In genomic region chr12:84698319-84699081, GRCm38 (mm10) we compare ENCODE assay signal across 8 mouse cellular contexts. TPM values are rescaled to one million over a fixed set of nuclear protein-coding genes. Genes with fewer than 3 reads are reported as not detected.
DNase-seq lines count a peak whose midpoint lies in the region; ATAC-seq and TF ChIP-seq lines count a peak whose summit lies in the region.

Gene Syndig1l (minus strand): TSS chr12:84698831.

- H3K4me1 ChIP-seq in kidney, adult 2 months (ENCODE audit: control insufficient read depth, insufficient read depth, low read length), result no peaks in the 10 kb centered on the region
- peaks cover 9% of the 10 kb centered on the region; the same call in 1 of the 2 replicates for H3K4me1 ChIP-seq in liver, embryonic 12.5 days
- H3K4me1 ChIP-seq in stomach, embryonic 16.5 days (ENCODE audit: control insufficient read depth, insufficient read depth, low read length), result no peaks in the 10 kb centered on the region

- DNase-seq in cerebellum, adult 9-10 months, result no peak
- DNase-seq in embryo, embryonic 11.5 days (ENCODE audit: low read depth, low spot score), result peak; percentile 48
- DNase-seq in heart, adult 8-10 months (ENCODE audit: low spot score), result peak; percentile 10
- peak; percentile 58 for DNase-seq in kidney, adult 2 months
- DNase-seq in naive thymus-derived CD4-positive, alpha-beta T cell, adult 2 months (ENCODE audit: low read depth), result peak; percentile 32

- TF ChIP-seq POLR2A in kidney, adult 2 months (IDR thresholded peaks at IDR 0.05; ENCODE audit: low read depth, low read length), result no peak

- H3K36me3 ChIP-seq in kidney, adult 2 months (ENCODE audit: control insufficient read depth, insufficient read depth, low read length), result no peaks in the 10 kb centered on the region
- no peaks in the 10 kb centered on the region for H3K36me3 ChIP-seq in liver, embryonic 12.5 days
- no peaks in the 10 kb centered on the region for H3K36me3 ChIP-seq in stomach, embryonic 16.5 days (ENCODE audit: control insufficient read depth, insufficient read depth, low read length)

- peak; percentile 58; the same call in 1 of the 2 replicates for ATAC-seq in cerebellum, adult (ENCODE audit: insufficient number of reproducible peaks, low FRiP score, low TSS enrichment)
- peak; percentile 51 for ATAC-seq in liver, embryonic 12.5 days
- peak; percentile 78; the same call in 1 of the 2 replicates for ATAC-seq in stomach, embryonic 16.5 days (ENCODE audit: insufficient read depth, low FRiP score)

- H3K27ac ChIP-seq in kidney, adult 2 months (ENCODE audit: insufficient read depth, low read depth, low read length), result no peak within 1 kb of the TSS
- H3K27ac ChIP-seq in liver, embryonic 12.5 days, result no peak within 1 kb of the TSS
- no peak within 1 kb of the TSS for H3K27ac ChIP-seq in stomach, embryonic 16.5 days (ENCODE audit: low read length)

- no peaks in the 10 kb centered on the region for H3K9me3 ChIP-seq in liver, embryonic 12.5 days (replicated peaks)
- no peaks in the 10 kb centered on the region for H3K9me3 ChIP-seq in stomach, embryonic 16.5 days (replicated peaks; ENCODE audit: control insufficient read depth, low read length)

- H3K9ac ChIP-seq in liver, embryonic 12.5 days, result no peak within 1 kb of the TSS
- no peak within 1 kb of the TSS for H3K9ac ChIP-seq in stomach, embryonic 16.5 days (ENCODE audit: low read length)

- no peak for TF ChIP-seq CTCF in kidney, adult 2 months (conservative IDR thresholded peaks at IDR 0.05; ENCODE audit: insufficient read depth, insufficient read length, low read depth, low read length)

- peak within 1 kb of the TSS; percentile 88 for H3K4me2 ChIP-seq in liver, embryonic 12.5 days
- peak within 1 kb of the TSS; percentile 96 for H3K4me2 ChIP-seq in stomach, embryonic 16.5 days (ENCODE audit: low read depth, low read length)

- 1% methylated on average over 79 of the region's 79 CpGs for WGBS in kidney, adult 2 months
- WGBS in liver, embryonic 12.5 days (ENCODE audit: insufficient replicate concordance), result 1% methylated on average over 75 of the region's 79 CpGs
- WGBS in stomach, embryonic 16.5 days, result under 1% methylated on average over 77 of the region's 79 CpGs

- peaks cover 1% of the 10 kb centered on the region; the same call in 1 of the 2 replicates for H3K27me3 ChIP-seq in kidney, adult 2 months (replicated peaks; ENCODE audit: control insufficient read depth, insufficient read depth, low read length)
- H3K27me3 ChIP-seq in liver, embryonic 12.5 days (replicated peaks), result peaks cover 96% of the 10 kb centered on the region
- H3K27me3 ChIP-seq in stomach, embryonic 16.5 days (ENCODE audit: control insufficient read depth, insufficient read depth, low read length), result peaks cover 25% of the 10 kb centered on the region

- H3K4me3 ChIP-seq in kidney, adult 2 months (ENCODE audit: insufficient read depth, low read depth, low read length), result peak within 1 kb of the TSS; percentile 44; the same call in 1 of the 2 replicates
- H3K4me3 ChIP-seq in liver, embryonic 12.5 days, result peak within 1 kb of the TSS; percentile 62
- peak within 1 kb of the TSS; percentile 54 for H3K4me3 ChIP-seq in stomach, embryonic 16.5 days (replicated peaks; ENCODE audit: low read length)

RNA-seq across cellular contexts. Expression of gene Syndig1l, which starts in this region (rescaled TPM):
- not detected for total RNA-seq in heart, adult 8-10 months (2022)
- polyA plus RNA-seq in kidney, adult 2 months (2012; rRNA removed), result not detected in 2 replicates
- polyA plus RNA-seq in liver, embryonic 12.5 days (2016; fragmentation: Nextera tagmentation; extraction: Ambion mirVana), result not detected in 2 replicates
- 0.09 and 0.12 TPM in 2 replicates for polyA plus RNA-seq in stomach, embryonic 16.5 days (2015; fragmentation: Nextera tagmentation; extraction: Ambion mirVana)

Comparison
In these comparisons a context has a peak if more than half of its experiments do, and no peak if none do; other contexts are left out.
1. Peak in DNase-seq in heart, adult 8-10 months; RNA of the gene not detected or under 1 TPM.
2. Peak in DNase-seq and H3K4me3 ChIP-seq in kidney, adult 2 months; RNA of the gene not detected or under 1 TPM.
3. Peak in ATAC-seq, H3K4me3 ChIP-seq and H3K4me2 ChIP-seq in liver, embryonic 12.5 days; RNA of the gene not detected or under 1 TPM.
4. Peak in ATAC-seq, H3K4me3 ChIP-seq and H3K4me2 ChIP-seq in stomach, embryonic 16.5 days; RNA of the gene not detected or under 1 TPM.